Mouse (Mus musculus) neural tube, embryonic 11.5 days (tissue): ENCODE data around the gene Xrcc4. TPM values are rescaled to one million over a fixed set of nuclear protein-coding genes. Genes with fewer than 3 reads are reported as not detected.
A peak's percentile ranks its signal among the peaks of the same experiment; 100 is the strongest.

Experiments
- ATAC-seq: fragments of 200-750 bp; cut with Nextera tagmentation; 2 replicates; pipeline ENCODE4 v1.8.0; 2017; ENCODE audit warnings: moderate number of reproducible peaks, mild to moderate bottlenecking, moderate TSS enrichment, moderate library complexity; ENCODE audit not compliant: insufficient read depth, low FRiP score, low TSS enrichment
- DNase-seq: peaks from one replicate; pipeline ENCODE4 v3.0.0-alpha.2; 2015; ENCODE audit warnings: low spot score
- H3K27ac ChIP-seq: fragments of 300-500 bp; sonication (generic); 2 replicates; pipeline ENCODE4 v1.5.1; 2014; ENCODE audit warnings: low read depth, mild to moderate bottlenecking, low read length
- H3K27me3 ChIP-seq: fragments of 300-500 bp; sonication (generic); 2 replicates; pipeline ENCODE4 v1.6.1; 2014; ENCODE audit warnings: mild to moderate bottlenecking, low read length, mixed read lengths; ENCODE audit not compliant: control insufficient read depth, insufficient read depth
- H3K36me3 ChIP-seq: fragments of 300-500 bp; sonication (generic); 2 replicates; pipeline ENCODE4 v1.6.1; 2014; ENCODE audit warnings: mild to moderate bottlenecking, low read length, moderate library complexity, mixed read lengths; ENCODE audit not compliant: control insufficient read depth, insufficient read depth
- H3K4me1 ChIP-seq: fragments of 300-500 bp; sonication (generic); 2 replicates; pipeline ENCODE4 v1.6.1; 2014; ENCODE audit warnings: low read length, mixed read lengths; ENCODE audit not compliant: control insufficient read depth, insufficient read depth
- H3K4me2 ChIP-seq: fragments of 300-500 bp; sonication (generic); 2 replicates; pipeline ENCODE4 v1.6.1; 2014; ENCODE audit warnings: low read depth, mild to moderate bottlenecking, moderate library complexity
- H3K4me3 ChIP-seq: fragments of 300-500 bp; sonication (generic); 2 replicates; pipeline ENCODE4 v1.5.1; 2014; ENCODE audit warnings: low read depth, low read length
- H3K9ac ChIP-seq: fragments of 300-500 bp; sonication (generic); 2 replicates; pipeline ENCODE4 v1.6.1; 2014; ENCODE audit warnings: mild to moderate bottlenecking, low read length
- H3K9me3 ChIP-seq: fragments of 300-500 bp; sonication (generic); 2 replicates; pipeline ENCODE4 v1.6.1; 2016; ENCODE audit warnings: low read length; ENCODE audit not compliant: control insufficient read depth
- WGBS: fragments of 180-500 bp; shearing (Covaris S2); extraction: QIAGEN DNeasy Blood & Tissue Kit; methylation state at CpG from one replicate; pipeline ENCODE4 v1.1.7; 2014; 5-methylcytosine and 5-hydroxymethylcytosine counted together
- polyA plus RNA-seq: library from polyadenylated mRNA; unstranded; fragments of >200 nt; fragmentation: Nextera tagmentation; extraction: Ambion mirVana; gene quantifications from 2 replicates; pipeline ENCODE4 v1.2.1, GENCODE M21; 2014

Xrcc4 gene
- polyA plus RNA-seq, 1 experiment from 2014 or later: 8.3 TPM

GRCm38 (mm10) chr13:90052408-90052807, 37.0 kb downstream of the Xrcc4 start:
- Histone ChIP-seq H3K36me3 (no peaks in the 10 kb centered on the region), H3K4me3 (no peak overlapping the region), H3K9ac (no peak overlapping the region), H3K4me2 (no peak overlapping the region), H3K27me3 (no peaks in the 10 kb centered on the region), H3K9me3 (no peaks in the 10 kb centered on the region), H3K27ac (no peak overlapping the region), H3K4me1 (no peaks in the 10 kb centered on the region)
- WGBS: 74% methylated on average over 3 of the region's 3 CpGs
- no peak for DNase-seq
- ATAC-seq: no peak

GRCm38 (mm10) chr13:90051735-90052134, 37.7 kb downstream of the Xrcc4 start:
- no peak overlapping the region for H3K4me3 ChIP-seq
- H3K9me3 ChIP-seq: no peaks in the 10 kb centered on the region
- no peaks in the 10 kb centered on the region for H3K4me1 ChIP-seq
- no peaks in the 10 kb centered on the region for H3K27me3 ChIP-seq
- ATAC-seq: no peak
- H3K4me2 ChIP-seq: no peak overlapping the region
- 83% methylated on average over 6 of the region's 6 CpGs for WGBS
- H3K27ac ChIP-seq: no peak overlapping the region
- no peak overlapping the region for H3K9ac ChIP-seq
- no peak for DNase-seq
- no peaks in the 10 kb centered on the region for H3K36me3 ChIP-seq

- H3K36me3 ChIP-seq: no peaks in the 10 kb centered on the region
- H3K9ac ChIP-seq: no peak overlapping the region
- no peak overlapping the region for H3K27ac ChIP-seq
- ATAC-seq (peak; percentile 16; the same call in 1 of the 2 replicates), DNase-seq (peak; percentile 28)
- no peak overlapping the region for H3K4me2 ChIP-seq
- no peaks in the 10 kb centered on the region for H3K4me1 ChIP-seq
- H3K4me3 ChIP-seq: no peak overlapping the region
- 28% methylated on average over 2 of the region's 2 CpGs for WGBS
- H3K9me3 ChIP-seq: no peaks in the 10 kb centered on the region
- H3K27me3 ChIP-seq: no peaks in the 10 kb centered on the region
Measured at GRCm38 (mm10) chr13:90039613-90040012, 49.8 kb downstream of the Xrcc4 start.

- Histone ChIP-seq H3K9me3 (no peaks in the 10 kb centered on the region), H3K4me2 (no peak overlapping the region), H3K9ac (no peak overlapping the region), H3K27ac (no peak overlapping the region), H3K27me3 (no peaks in the 10 kb centered on the region), H3K4me1 (no peaks in the 10 kb centered on the region), H3K36me3 (no peaks in the 10 kb centered on the region), H3K4me3 (no peak overlapping the region)
- DNase-seq (no peak), ATAC-seq (no peak)
- 78% methylated on average over 4 of the region's 4 CpGs for WGBS
Measured at GRCm38 (mm10) chr13:90032977-90033376, 56.4 kb downstream of the Xrcc4 start.

GRCm38 (mm10) chr13:90032523-90032922, 56.9 kb downstream of the Xrcc4 start:
- ATAC-seq: no peak
- H3K27me3 ChIP-seq: no peaks in the 10 kb centered on the region
- H3K27ac ChIP-seq: no peak overlapping the region
- H3K4me1 ChIP-seq: no peaks in the 10 kb centered on the region
- no peak for DNase-seq
- no peaks in the 10 kb centered on the region for H3K36me3 ChIP-seq
- H3K9ac ChIP-seq: no peak overlapping the region
- H3K4me2 ChIP-seq: no peak overlapping the region
- H3K4me3 ChIP-seq: no peak overlapping the region
- WGBS: 46% methylated on average over 2 of the region's 2 CpGs
- no peaks in the 10 kb centered on the region for H3K9me3 ChIP-seq

- DNase-seq (no peak), ATAC-seq (no peak)
- Histone ChIP-seq H3K9me3 (no peaks in the 10 kb centered on the region), H3K4me2 (no peak overlapping the region), H3K4me3 (no peak overlapping the region), H3K36me3 (no peaks in the 10 kb centered on the region), H3K27ac (no peak overlapping the region), H3K27me3 (no peaks in the 10 kb centered on the region), H3K9ac (no peak overlapping the region), H3K4me1 (no peaks in the 10 kb centered on the region)
- 66% methylated on average over 3 of the region's 3 CpGs for WGBS
Measured at GRCm38 (mm10) chr13:90030911-90031310, 58.5 kb downstream of the Xrcc4 start.

GRCm38 (mm10) chr13:90012620-90013019, 76.8 kb downstream of the Xrcc4 start:
- DNase-seq (no peak), ATAC-seq (no peak)
- Histone ChIP-seq H3K27me3 (no peaks in the 10 kb centered on the region), H3K27ac (no peak overlapping the region), H3K4me3 (no peak overlapping the region), H3K4me2 (no peak overlapping the region), H3K4me1 (no peaks in the 10 kb centered on the region), H3K9me3 (no peaks in the 10 kb centered on the region), H3K36me3 (no peaks in the 10 kb centered on the region), H3K9ac (no peak overlapping the region)
- 78% methylated on average over 3 of the region's 3 CpGs for WGBS

GRCm38 (mm10) chr13:90012198-90012597, 77.2 kb downstream of the Xrcc4 start:
- ATAC-seq (no peak), DNase-seq (no peak)
- WGBS: 77% methylated on average over 8 of the region's 8 CpGs
- Histone ChIP-seq H3K4me3 (no peak overlapping the region), H3K27me3 (no peaks in the 10 kb centered on the region), H3K4me1 (no peaks in the 10 kb centered on the region), H3K9me3 (no peaks in the 10 kb centered on the region), H3K4me2 (no peak overlapping the region), H3K27ac (no peak overlapping the region), H3K36me3 (no peaks in the 10 kb centered on the region), H3K9ac (no peak overlapping the region)

- no peaks in the 10 kb centered on the region for H3K4me1 ChIP-seq
- no peak overlapping the region for H3K9ac ChIP-seq
- H3K9me3 ChIP-seq: no peaks in the 10 kb centered on the region
- no peaks in the 10 kb centered on the region for H3K27me3 ChIP-seq
- ATAC-seq (no peak), DNase-seq (no peak)
- WGBS: 88% methylated on average over 8 of the region's 8 CpGs
- H3K4me2 ChIP-seq: no peak overlapping the region
- no peak overlapping the region for H3K27ac ChIP-seq
- H3K36me3 ChIP-seq: no peaks in the 10 kb centered on the region
- H3K4me3 ChIP-seq: no peak overlapping the region
Measured at GRCm38 (mm10) chr13:90011129-90011528, 78.3 kb downstream of the Xrcc4 start.
